Mouse (Mus musculus) bone marrow, adult 2 months (tissue): ENCODE results near the gene Mdk.

Source experiments
- CTCF ChIP-seq: fragments of 200-500 bp; IDR thresholded peaks from 2 replicates; pipeline ENCODE4 v1.5.1; 2011; ENCODE audit warnings: low read length, control low read depth; ENCODE audit not compliant: control insufficient read depth, insufficient read depth
- POLR2A ChIP-seq: fragments of 200-500 bp; IDR thresholded peaks from 2 replicates; pipeline ENCODE4 v1.6.1; 2011; ENCODE audit warnings: low read depth, mild to moderate bottlenecking, control low read depth, low read length, borderline replicate concordance; ENCODE audit not compliant: control insufficient read depth

DNA sequence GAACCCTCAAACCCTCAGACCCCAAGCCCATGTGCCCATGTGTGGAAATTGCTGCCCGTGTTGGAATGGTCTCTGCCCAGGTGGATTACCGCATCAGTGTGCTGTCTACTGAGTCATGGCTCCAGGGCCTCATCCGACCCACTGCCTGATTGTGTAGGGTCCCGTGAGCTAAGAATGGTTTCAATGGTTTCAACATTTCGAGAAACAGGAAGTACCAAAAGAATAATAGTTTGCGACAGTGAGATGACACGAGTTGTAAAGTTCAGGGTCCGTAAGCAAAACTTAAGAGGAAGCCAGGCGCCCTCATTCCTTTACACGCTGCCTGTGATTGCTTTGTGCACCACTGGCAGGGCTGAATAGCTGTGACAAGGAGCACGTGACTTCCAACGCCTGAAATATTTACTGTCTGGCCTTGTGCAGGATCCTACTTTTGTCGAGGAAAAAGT lies 40.0 kb upstream of the Mdk start:
- TF ChIP-seq POLR2A (no peak), CTCF (no peak)
